Mouse (Mus musculus): ENCODE measurements at regions not wholly inside any gene's neighbourhood (a gene's known extent, or its start where the extent isn't known, plus 50 kb on each side); places are given as distances from the start of the nearest gene placed in this dataset.
"Not testable (repeated sequence)": the region's sequence is repeated elsewhere in the genome, so short reads cannot be mapped to it uniquely, and the experiment has no call there.

DNA sequence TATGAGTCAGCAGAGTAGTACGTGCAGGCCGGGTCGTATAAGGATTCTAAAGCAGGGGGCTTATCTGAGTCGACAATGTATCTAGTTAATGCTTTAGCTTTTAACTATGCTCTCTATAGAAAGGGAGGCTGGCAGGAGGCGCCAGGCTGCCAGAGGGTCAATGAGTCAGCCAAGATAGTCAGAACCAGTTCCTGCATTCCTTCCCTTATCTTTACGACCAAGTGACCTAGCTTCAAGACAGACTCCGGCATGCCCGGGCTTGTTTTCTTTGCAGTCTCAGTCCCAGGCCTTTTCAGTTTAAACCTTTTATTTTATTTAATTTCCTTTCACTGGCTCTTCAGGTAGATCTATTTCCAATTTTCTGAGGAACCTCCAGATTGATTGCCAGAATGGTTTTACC, 374.0 kb upstream of the Nrxn1 start:
- no peak for DNase-seq (ENCODE audit: low read depth, low spot score)

DNA sequence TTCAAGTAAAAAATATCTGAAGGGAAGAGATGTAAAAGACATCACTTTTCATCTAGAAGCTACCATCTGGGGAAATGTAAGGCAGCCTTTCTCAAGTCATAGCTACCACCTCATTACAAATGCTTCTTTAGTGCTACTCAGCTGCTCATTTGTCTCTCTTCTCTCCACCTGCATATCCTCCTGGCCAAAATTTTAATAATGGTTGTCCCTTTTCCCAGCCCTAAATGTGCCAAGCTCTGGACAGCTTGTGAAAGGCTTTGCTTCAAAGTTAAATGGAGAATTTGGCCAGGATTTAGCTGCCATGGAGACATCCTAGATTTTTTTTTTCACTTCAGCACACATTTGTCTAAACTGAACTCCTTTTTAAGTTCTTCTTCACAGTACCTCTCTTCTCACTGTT, 358.8 kb upstream of the Nrxn1 start:
- DNase-seq (ENCODE audit: low read depth, low spot score): peak; percentile 38

DNA sequence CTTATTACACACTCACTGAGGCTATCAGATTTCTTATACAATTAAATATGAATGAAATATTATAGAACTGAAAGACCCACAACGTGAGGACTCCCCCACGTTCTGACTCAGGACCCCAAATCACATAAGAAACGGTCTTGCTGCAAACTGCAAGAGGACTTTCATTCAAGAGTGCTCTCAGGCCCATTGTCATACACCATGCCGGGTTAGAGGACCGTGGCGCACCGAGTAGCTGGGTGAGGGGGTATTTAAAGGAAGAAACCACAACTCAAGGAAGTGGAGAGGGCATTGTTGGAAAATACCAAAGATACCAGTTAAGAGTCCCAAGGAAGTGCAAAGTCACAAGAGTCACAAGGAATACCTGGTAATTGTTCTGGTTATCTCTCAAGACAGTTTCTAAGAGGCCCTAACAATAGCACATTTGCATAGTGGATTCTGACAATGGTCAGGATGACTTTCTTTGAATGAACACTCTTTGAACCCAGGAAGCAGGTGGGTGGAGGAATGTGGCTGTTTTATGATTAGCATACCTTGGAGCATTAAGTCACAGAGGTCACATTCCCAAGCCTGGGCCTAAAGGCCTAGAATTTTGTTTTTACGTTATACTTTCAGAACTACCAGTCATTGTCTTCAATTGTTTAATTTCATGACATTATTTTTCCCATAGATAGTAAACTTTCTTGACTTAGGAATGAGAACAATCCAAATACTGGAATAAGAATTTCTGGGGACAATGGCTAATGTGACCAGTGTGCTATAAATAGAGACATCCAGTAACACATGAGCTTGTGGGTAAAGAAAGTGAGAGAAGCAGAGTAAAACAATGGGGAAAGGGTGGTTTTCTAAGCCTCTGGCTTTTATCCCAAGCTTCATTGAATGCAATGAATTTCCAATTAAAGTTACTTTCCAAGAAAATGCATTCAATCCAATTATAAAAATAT, 339.2 kb upstream of the Nrxn1 start:
- DNase-seq (ENCODE audit: low read depth, low spot score): not testable (repeated sequence)

DNA sequence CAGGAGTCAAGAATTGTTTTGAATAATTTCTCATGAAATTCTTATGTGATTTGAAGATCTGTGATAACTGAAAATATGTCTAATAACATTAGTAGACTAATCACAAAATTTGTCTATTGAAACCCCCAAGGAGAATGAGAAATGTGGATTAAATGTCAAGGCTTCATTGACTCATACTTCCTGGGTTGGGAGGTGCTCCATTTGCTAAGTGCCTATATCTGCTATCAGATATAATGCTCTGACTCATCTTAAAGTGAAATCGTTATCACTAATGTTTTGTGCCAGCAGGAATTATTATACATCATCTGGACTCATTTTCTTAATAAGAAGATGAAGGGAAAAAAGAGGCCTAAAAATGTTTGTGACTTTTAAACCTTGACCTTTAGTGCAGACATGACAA, 337.5 kb upstream of the Nrxn1 start:
- DNase-seq (ENCODE audit: low read depth, low spot score): no peak

DNA sequence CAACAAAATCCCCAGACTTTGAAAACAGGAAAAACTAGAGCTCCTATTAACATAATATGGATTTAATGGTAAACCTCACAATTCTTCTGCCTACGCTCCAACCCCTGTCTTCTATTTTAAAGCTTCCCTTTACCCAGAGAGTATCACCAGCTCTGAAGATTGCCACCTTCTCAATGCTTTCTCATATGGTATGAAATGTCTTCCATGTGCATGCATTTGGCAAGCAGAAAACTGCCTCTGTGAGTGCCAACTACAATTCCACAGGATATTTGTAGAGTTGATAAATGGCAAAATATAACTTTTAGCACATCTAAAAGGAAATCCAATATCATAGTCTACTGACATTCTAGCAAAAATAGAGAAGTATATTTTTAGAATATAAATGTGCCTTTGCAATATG, 332.2 kb upstream of the Nrxn1 start:
- DNase-seq (ENCODE audit: low read depth, low spot score): peak; percentile 62

DNA sequence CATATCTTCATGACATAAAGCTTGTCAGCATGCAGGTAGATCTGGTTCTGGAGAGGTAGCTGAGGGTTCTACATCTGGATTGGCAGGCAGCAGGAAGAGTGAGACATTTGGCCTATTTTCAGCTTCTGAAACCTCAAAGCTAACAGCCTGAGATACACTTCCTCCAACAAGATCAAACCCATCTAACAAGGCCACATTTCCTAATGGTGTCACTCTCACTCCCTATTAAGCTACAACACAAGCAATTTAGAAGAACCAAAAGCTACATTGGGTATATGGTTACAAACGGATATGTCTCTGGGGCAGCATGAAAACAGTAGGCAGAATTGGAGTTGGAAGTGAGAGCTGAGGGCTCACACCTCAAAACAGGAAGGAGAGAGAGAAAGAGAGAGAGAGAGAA, 325.7 kb upstream of the Nrxn1 start:
- DNase-seq (ENCODE audit: low read depth, low spot score): no peak

DNA sequence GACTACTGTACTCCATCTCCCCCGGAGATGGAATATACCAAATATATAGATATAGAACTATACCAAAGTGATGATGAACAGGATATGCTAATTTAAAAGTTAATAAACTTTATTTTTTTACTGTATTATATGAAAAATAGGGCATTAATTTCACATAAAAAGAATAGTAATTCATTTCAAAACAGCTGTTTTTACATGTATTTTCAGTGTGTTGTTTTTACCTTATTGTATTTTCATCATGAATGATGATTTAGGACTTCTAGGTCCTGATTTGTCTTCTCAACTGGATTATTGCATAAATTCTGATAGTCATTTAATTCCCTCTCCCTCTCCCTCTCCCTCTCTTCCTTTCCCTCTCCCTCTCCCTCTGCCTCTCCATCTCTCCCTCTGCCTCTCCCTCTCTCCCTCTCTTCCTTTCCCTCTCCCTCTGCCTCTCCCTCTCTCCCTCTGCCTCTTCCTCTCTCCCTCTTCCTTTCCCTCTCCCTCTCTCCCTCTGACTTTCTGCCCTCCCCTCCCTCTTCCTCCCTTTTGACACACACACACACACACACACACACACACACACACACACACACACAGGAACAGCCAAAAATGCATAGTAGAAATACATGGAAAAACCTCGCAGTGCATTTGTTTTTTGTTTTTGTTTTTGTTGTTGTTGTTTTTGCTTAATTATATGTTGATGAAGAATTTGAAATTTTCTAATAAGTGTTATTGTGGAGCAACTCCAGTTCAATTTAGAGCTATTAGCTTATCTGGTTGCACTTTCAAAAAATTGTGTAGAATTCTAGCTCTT, 298.3 kb upstream of the Nrxn1 start:
- no peak for DNase-seq (ENCODE audit: low read depth, low spot score)

DNA sequence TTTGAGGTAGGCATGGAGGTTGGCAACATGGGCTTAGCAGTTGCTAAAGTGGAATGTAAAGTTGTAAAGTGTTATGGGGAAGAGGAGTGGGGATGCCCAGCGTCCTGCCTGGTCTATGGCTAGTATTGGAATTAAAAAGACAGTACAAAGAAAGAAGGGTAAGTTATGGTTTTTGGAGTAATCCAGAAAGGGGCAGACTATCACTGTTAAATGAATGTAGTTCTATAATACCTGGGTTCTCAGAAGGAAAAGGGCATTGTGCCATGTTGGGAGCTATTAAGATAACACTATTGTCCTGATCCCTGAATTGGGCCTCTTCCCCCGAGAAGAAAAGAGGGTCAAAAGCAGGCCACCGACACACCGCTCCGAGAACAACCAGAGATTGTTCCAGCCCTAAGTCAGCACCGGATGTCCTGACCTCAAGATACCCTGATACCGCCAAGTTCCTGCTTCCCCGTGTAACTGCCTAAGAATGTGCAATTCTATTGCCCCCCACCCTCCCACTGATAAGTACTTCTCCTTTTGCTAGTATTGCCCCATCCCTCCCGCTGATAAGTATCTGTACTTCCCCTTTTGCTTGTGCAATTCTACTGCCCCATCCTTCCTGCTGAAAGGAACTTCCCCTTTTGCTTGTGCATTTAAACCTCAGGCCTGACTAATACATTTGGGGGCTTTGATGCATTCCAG, 297.2 kb upstream of the Nrxn1 start:
- DNase-seq (ENCODE audit: low read depth, low spot score): not testable (repeated sequence)

DNA sequence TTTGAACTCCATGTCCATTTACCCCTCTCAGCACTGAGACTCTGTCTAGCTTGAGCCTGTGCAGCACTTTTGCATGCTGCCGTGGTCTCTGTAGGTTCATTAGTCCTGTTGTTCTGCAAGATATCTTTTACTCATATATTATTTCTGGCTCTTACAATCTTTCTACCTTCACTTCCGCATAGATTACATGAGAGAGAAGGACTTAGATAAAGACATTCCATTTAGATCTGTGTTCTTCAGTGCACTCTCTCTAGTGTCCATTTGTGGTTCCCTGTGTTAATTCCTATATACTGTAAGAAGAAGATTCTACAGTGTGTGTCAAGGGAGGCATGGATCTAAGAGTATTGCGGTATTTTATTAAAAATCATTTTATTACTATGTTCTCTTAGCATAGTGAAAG, 295.6 kb upstream of the Nrxn1 start:
- DNase-seq (ENCODE audit: low read depth, low spot score): no peak

DNA sequence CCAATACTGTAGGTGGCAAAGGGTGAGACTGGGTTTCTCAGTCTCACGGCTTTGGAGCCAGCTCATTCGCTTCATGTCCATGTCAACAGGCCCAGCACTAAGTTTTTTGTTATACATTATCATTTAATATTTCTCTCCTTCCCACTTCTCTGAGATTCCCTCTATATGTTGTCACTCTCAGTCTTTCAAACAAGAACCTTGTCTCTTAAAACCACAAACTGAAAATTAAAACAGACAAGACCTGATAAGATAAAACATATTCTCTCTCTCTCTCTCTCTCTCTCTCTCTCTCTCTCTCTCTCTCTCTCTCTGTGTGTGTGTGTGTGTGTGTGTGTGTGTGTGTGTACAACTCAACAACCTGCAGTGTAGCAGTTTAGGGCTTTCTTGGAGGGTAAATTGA, 295.2 kb upstream of the Nrxn1 start:
- DNase-seq (ENCODE audit: low read depth, low spot score): no peak

DNA sequence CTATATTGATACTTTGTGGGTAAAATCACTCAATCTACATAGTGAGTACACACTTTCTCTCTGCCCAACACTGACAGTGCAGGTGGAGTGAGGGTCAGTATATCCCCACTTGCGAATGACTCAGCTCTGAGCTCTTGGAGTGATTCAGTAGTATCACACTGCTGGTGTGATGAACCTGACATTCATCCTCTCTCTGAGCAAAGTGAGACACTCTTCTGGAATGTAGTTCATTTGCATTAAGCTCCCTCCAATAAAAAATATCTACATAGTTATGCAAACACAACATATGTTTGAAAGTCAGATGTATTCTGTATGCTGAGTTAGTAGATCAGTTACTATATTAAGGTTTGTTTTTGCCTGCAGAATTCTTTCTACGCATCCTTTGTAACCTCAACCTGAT, 293.1 kb upstream of the Nrxn1 start:
- peak; percentile 29 for DNase-seq (ENCODE audit: low read depth, low spot score)

DNA sequence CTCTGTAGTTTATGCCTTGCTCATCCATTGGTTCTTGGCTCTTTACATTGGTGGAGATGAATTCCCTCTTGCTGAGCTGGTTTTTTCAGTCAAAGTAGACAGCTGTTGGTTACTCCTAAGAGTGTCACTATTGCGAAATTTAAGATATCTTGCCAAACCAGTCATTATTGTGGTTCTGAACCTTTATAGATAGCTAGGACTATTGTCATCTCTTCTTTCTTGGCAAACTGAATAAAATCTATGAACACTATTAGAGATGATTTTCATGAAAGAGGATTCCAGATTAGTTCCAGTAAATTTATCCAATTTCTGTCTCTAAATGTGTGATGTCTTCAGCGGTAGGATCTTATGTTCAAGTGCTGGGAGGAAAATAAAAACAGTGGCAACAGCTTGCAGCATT, 275.3 kb upstream of the Nrxn1 start:
- DNase-seq (ENCODE audit: low read depth, low spot score): no peak

DNA sequence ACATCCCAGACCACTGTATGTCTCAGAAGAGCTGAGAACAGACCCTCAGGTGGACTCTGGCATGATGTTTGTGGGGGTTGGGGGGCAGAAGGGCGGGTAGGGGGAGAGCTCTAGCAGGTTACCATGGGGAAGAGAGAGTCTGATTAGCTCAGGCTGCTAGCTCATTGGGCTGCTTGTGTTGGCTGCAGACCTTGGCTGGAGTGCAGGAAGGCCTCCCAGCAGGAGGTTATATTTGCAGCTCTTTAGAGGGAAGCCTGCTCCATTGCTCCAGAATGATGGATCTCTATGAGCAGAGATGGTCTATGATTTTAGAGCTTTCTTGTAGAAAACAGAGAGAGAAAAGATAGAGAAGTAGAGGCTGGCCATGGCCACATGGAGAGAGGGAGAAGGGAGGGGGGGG, 268.4 kb upstream of the Nrxn1 start:
- no peak for DNase-seq (ENCODE audit: low read depth, low spot score)

DNA sequence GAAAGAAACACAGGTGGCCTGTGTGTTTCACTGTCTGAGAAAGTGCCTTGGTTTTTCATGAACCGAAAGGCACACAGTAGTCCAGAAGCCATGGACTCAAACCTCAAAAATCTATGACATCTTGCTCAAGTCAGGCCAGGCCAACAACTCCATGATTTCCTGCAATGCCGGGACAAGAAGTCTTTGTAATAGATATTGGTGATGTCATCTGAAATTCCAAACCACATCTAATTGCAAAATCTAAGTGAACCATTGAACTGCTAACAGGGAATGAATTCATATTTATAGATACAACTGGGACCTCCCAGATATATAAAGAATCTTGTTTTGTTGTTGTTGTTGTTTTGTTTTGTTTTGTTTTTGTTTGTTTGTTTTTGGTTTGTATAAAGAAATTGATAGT, 259.2 kb upstream of the Nrxn1 start:
- no peak for DNase-seq (ENCODE audit: low read depth, low spot score)

DNA sequence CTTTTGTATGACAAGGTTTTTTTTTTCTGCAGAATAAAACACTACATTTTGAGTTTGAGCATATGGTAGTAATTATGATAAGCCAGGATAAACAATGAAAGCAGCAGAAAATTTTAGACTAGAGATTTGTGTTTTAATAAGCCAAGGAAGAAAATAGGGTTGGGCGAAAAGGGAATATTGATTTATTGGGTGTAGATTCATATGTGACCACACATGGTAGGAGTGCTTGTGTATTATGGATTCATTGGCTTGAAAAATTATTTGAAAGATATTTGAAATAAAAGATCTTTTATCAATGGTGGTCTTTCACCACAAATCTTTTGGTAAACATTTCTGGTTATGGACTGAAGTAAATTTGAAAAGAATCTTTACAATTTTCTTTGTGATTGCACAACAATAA, 244.0 kb upstream of the Nrxn1 start:
- DNase-seq (ENCODE audit: low read depth, low spot score): no peak

DNA sequence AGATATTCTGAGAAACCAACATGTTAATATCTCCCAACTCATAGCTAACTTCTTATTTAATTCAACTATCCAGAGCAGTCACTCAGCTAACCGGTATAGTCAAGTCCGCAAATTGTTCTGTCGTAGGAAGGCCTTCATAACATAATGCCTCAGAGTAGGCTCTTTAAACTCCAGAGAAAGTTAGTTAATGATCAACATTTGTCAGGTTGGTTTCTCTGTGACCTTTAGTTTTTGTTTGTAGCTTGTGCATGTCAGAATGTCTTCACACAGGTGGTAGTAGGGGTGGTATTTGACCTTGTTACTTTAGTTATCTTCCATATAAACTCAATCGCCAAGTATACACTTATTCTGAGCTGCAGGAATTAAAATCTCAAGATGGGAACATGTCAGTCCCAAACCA, 240.9 kb upstream of the Nrxn1 start:
- no peak for DNase-seq (ENCODE audit: low read depth, low spot score)

DNA sequence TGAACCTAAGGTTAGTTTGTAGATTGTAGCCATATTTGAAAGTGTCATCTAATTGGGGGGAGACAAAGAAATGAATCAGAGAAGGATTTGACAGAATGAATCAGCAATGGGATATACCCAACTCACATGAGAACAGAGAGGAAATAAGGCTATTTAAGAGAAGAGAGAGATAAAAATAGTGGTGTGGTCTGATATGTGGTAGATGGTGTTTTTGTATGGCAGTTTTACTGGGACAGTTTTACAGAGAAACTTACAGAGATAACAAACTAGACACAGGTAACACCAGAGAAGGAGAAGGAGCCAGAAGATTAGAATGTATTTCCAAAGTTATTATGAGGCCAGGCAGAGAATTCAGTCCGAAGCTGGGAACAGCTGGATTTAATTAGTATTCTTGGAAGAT, 240.3 kb upstream of the Nrxn1 start:
- DNase-seq (ENCODE audit: low read depth, low spot score): no peak

DNA sequence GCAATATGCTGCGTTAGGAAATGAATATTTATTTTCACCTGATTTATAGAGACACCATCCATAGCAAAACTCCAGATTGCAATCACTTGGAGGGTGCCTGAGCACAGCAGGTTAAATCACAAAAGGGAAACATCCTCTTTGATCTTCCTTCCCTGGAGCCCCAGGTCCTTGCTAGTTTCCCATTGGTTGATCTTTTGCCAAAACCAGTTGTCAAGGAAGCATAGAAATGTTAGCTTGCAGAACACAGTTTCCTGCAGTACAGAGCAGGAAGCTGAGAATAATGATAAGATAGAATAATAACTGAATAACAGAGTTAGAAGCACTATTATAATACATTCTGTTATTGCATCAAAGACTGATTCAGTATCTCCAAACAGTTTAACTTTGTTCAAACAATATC, 231.5 kb upstream of the Nrxn1 start:
- peak; percentile 1 for DNase-seq (ENCODE audit: low read depth, low spot score)

DNA sequence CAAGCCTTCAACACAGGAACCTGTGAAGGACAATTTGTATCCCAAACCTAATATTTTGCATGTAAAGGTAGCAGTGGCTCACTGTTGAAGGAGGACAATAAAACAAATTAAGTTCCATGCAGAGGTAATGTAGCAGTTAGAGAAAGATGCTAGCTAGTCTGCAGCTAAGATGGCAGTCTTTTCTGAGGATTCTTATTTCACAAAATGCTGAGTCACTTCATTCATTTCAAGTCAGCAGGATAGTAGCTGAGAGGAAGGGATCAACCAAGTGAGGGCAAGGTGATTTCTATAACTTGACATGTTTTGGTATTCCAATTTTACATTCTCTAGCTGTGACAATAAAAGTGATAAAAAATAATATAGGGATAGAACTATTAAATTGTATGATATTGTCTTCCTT, 194.0 kb upstream of the Nrxn1 start:
- no peak for DNase-seq (ENCODE audit: low read depth, low spot score)

DNA sequence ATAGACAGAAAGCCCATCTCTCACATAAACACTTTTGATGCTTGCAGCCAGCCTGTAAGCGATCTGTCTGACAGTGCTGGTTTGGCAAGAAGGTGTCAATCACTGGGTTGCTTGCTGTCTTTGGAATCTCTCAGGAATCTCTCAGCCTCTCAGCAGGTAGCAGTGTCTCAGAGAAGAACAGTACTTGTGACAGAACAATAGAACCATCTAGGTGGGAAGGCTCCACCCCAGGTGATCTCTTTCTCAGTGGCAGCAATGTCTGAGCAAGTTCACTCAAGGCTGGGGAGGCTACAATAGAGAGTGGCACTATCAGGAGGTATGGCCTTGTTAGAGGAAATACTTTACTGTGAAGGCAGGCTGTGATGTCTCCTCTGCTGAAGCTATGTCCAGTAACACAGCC, 181.5 kb upstream of the Nrxn1 start:
- DNase-seq (ENCODE audit: low read depth, low spot score): no peak

DNA sequence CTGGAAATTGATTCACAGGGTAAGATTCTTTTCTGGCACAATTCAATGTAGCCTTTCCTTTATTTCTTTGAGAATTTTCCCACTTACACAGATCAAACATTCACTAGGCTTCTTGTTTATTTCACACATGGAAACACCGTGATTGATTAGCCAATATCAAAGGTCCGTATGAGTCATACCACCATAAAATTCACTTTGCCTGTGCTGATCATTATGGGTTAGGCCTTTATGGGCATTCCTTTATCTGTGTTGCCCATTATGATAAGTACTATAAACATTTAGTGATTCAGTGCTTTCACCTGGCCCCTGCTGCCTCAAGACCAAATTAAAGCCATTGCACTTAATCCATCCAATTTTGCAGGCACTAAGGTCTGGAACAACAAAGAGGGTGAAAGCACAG, 145.8 kb upstream of the Nrxn1 start:
- no peak for DNase-seq (ENCODE audit: low read depth, low spot score)

DNA sequence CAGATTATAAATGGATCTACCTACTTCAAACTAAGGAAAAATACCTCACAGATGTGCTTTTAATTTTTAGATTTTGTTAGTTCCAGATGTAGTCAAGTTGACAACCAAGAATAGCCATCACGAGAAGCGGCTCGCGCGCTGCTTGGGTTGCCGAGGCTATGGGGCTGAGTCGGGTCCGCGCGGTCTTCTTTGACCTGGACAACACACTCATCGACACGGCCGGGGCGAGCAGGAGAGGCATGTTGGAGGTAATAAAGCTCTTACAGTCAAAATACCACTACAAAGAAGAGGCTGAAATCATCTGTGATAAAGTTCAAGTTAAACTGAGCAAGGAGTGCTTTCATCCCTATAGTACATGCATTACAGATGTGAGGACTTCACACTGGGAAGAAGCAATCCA, 143.8 kb upstream of the Nrxn1 start:
- DNase-seq (ENCODE audit: low read depth, low spot score): not testable (repeated sequence)
